Mouse (Mus musculus): Measurements from ENCODE around the gene Aoc1.

DNA sequence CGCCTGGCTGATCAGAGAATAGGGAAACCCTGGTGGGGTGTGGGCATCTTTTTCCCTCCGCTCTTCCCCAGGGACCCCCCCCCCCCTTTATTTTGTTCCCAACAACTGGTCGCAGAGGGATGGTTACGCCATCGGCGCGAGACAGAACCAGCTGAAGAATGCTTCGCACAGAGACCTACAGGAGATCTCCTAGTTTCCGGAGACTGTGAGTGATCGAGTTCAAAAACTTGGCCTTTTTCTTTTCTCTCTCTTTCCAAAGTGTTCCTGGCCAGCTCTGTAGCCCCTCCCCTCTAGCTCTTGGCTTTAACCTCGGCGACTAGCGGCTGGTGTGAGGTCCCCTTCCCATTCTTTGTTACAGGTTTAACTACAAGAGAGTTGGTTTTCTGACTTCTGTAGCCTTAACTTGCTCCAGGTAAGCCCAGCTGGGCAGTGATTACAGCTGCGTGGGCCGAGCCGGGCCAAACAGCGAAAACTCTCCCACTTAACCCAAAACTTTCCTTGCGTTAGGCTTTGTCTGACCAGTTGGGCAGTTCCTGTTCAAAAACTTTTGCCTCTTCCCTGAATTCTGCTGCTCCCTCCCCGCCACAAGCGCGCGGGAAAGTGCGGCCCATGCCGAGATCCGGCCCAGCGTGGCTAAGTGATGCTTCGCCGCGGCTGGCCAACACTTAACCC is 20.7 kb upstream of the Aoc1 start:
- TF ChIP-seq POLR2A (IDR thresholded peaks at IDR 0.05; ENCODE audit: low read depth, low read length) (peak; percentile 10), CTCF (IDR thresholded peaks at IDR 0.05; ENCODE audit: borderline replicate concordance, insufficient read depth, low read length) (no peak)
